Mouse (Mus musculus) embryonic fibroblast, embryonic 13.5 days (primary cell): ENCODE measurements at regions not wholly inside any gene's neighbourhood (a gene's known extent, or its start where the extent isn't known, plus 50 kb on each side); places are given as distances from the start of the nearest gene placed in this dataset.

ENCODE experiments used
- CTCF ChIP-seq: IDR thresholded peaks from 2 replicates; pipeline ENCODE4 v1.5.1; 2011; ENCODE audit warnings: mild to moderate bottlenecking, control low read depth, low read length, moderate library complexity, borderline replicate concordance; ENCODE audit not compliant: insufficient read depth
- POLR2A ChIP-seq: IDR thresholded peaks from 2 replicates; pipeline ENCODE4 v1.6.1; 2011; ENCODE audit warnings: low read depth, mild to moderate bottlenecking, control low read depth, low read length, moderate library complexity

GRCm38 (mm10) chr2:46506951-46507350, 1389.8 kb upstream of the Zeb2 start:
- TF ChIP-seq CTCF (no peak), POLR2A (no peak)
